Mouse (Mus musculus): ENCODE results near the gene Gas2l3. TPM values are rescaled to one million over a fixed set of nuclear protein-coding genes. Genes with fewer than 3 reads are reported as not detected.

Gene Gas2l3
- total and polyA plus RNA-seq, 2 experiments from 2014 or later = 8.0 to 19.7 TPM

DNA sequence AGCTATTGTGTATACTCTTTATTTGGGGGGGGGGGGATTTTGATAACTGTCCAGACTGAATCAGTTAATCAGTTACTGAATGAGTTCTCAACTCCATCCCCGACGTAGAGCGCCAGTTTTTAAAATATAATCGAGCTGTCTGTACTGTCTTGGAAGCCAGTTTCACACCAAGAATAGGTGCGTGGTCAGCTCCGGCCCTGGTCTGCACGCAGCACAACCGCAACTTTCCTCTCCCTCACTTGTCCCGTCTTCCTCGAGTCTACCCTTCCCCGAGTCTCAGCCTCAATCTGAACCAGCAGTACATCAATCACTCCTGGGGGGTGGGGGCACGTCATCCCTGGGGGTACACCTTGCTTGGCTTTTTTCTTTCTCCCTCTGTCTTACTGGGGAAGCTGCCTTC, 8.4 kb downstream of the Gas2l3 start:
- TF ChIP-seq CTCF (IDR thresholded peaks at IDR 0.05; ENCODE audit: low read depth) (no peak), EP300 (IDR thresholded peaks at IDR 0.05; ENCODE audit: low read depth) (no peak)
- Histone ChIP-seq H3K9ac (replicated peaks; ENCODE audit: low read depth, low read length) (no peak overlapping the region), H3K4me1 (ENCODE audit: control insufficient read depth, insufficient read depth) (peaks cover 9% of the 10 kb centered on the region; the same call in 1 of the 2 replicates), H3K4me2 (ENCODE audit: low read depth, low read length) (no peak overlapping the region), H3K27ac (ENCODE audit: low read depth) (no peak overlapping the region), H3K4me3 (ENCODE audit: low read depth, low read length) (no peak overlapping the region), H3K27me3 (ENCODE audit: control insufficient read depth, insufficient read depth, low read length) (no peaks in the 10 kb centered on the region), H3K9me3 (replicated peaks; ENCODE audit: control insufficient read depth, low read length) (no peaks in the 10 kb centered on the region), H3K36me3 (replicated peaks; ENCODE audit: control insufficient read depth, insufficient read depth, low read length) (peaks cover 21% of the 10 kb centered on the region)
- DNase-seq (ENCODE audit: low spot score) (no peak), ATAC-seq (ENCODE audit: insufficient read depth, low read depth) (no peak)
- 90% methylated on average over 12 of the region's 12 CpGs for WGBS

DNA sequence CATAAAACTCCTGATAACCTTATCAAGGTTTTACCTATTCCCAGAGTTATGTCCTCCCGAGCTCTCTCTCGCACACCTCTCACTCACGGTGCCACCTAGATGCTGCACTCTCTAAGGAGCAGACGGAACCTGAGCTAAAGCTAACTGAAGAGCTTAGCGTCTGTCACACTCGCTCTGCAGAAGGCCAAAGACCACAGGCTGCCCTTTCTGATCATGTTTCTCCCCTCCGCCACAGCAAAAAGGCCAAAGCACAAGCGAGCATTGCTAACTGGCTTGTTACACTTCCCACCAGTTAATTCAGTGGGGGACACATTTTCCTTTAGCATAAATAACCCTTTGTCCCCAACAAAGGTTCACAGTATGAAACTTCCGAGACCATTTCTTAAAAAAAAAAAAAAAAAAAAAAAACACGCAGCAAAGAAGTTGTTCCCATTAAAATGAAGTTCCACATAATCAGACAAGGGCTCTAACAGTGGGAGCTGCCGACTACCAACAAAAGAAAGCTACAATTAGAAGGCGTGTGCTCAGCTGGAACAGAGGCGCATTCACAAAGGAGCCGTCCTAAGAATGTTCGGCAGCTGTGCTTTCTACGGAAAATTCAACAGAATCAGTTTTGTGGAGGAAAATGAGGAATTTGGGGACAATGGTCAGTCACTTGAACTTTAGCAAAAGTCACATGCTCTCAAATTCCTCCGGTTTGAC, 9.1 kb downstream of the Gas2l3 start:
- H3K4me1 ChIP-seq (ENCODE audit: control insufficient read depth, insufficient read depth) = peaks cover 6% of the 10 kb centered on the region; the same call in 1 of the 2 replicates
- peaks cover 25% of the 10 kb centered on the region for H3K36me3 ChIP-seq (replicated peaks; ENCODE audit: control insufficient read depth, insufficient read depth, low read length)
- no peak for TF ChIP-seq CTCF (IDR thresholded peaks at IDR 0.05; ENCODE audit: low read depth)
- TF ChIP-seq EP300 (IDR thresholded peaks at IDR 0.05; ENCODE audit: low read depth) = no peak
- DNase-seq (ENCODE audit: low spot score) (no peak), ATAC-seq (ENCODE audit: insufficient read depth, low read depth) (no peak)
- 77% methylated on average over 17 of the region's 17 CpGs for WGBS
- no peak overlapping the region for H3K4me2 ChIP-seq (ENCODE audit: low read depth, low read length)
- H3K27ac ChIP-seq (ENCODE audit: low read depth) = no peak overlapping the region
- H3K9me3 ChIP-seq (replicated peaks; ENCODE audit: control insufficient read depth, low read length) = no peaks in the 10 kb centered on the region
- H3K9ac ChIP-seq (replicated peaks; ENCODE audit: low read depth, low read length) = no peak overlapping the region
- no peaks in the 10 kb centered on the region for H3K27me3 ChIP-seq (ENCODE audit: control insufficient read depth, insufficient read depth, low read length)
- no peak overlapping the region for H3K4me3 ChIP-seq (ENCODE audit: low read depth, low read length)

DNA sequence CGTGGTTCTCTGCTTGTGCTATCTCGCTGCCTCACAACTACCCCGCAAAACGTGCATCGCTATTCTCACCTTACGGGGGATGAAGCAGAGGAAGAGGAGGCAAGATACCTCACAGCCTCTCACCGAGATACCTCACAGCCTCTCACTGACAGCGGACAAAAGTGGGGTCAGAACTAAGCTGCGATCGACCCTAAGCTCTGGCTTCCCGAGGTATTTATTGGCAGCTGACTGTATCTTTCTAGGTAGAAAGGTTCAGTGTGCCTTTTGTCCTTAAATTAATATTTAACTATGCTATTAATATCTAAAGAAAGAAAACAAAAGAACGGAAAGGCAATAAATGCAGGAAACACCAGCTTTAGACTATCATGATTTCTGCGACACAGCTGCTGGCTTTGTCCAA, 11.0 kb downstream of the Gas2l3 start:
- WGBS = 88% methylated on average over 13 of the region's 13 CpGs
- Histone ChIP-seq H3K27me3 (ENCODE audit: control insufficient read depth, insufficient read depth, low read length) (no peaks in the 10 kb centered on the region), H3K4me1 (ENCODE audit: control insufficient read depth, insufficient read depth) (no peaks in the 10 kb centered on the region; the same call in 1 of the 2 replicates), H3K4me2 (ENCODE audit: low read depth, low read length) (no peak overlapping the region), H3K9me3 (replicated peaks; ENCODE audit: control insufficient read depth, low read length) (no peaks in the 10 kb centered on the region), H3K9ac (replicated peaks; ENCODE audit: low read depth, low read length) (no peak overlapping the region), H3K4me3 (ENCODE audit: low read depth, low read length) (no peak overlapping the region), H3K27ac (ENCODE audit: low read depth) (no peak overlapping the region), H3K36me3 (replicated peaks; ENCODE audit: control insufficient read depth, insufficient read depth, low read length) (peaks cover 38% of the 10 kb centered on the region)
- ATAC-seq (ENCODE audit: insufficient read depth, low read depth) (no peak), DNase-seq (ENCODE audit: low spot score) (no peak)
- TF ChIP-seq CTCF (IDR thresholded peaks at IDR 0.05; ENCODE audit: low read depth) (no peak), EP300 (IDR thresholded peaks at IDR 0.05; ENCODE audit: low read depth) (no peak)

DNA sequence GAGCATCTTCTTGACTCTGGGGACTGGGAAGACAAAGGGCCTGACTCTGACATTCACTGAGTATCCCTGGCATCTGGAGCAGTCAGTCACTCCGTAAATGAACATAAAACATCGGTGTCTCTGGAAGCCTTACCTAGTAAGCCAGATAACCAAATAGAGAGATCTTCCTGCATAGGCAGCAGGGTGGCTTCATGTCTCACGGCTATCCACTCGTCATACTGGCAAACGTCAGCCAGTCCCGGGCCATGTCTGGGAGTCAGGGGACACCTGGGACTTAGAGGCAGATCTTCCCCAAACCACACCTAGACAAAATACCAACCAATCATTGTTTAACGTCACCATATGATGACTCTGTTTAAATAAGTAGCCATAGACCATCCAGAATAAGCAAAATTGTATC, 13.0 kb downstream of the Gas2l3 start:
- Histone ChIP-seq H3K4me3 (ENCODE audit: low read depth, low read length) (no peak overlapping the region), H3K36me3 (replicated peaks; ENCODE audit: control insufficient read depth, insufficient read depth, low read length) (peaks cover 52% of the 10 kb centered on the region), H3K9ac (replicated peaks; ENCODE audit: low read depth, low read length) (no peak overlapping the region), H3K9me3 (replicated peaks; ENCODE audit: control insufficient read depth, low read length) (no peaks in the 10 kb centered on the region), H3K27ac (ENCODE audit: low read depth) (no peak overlapping the region), H3K4me1 (ENCODE audit: control insufficient read depth, insufficient read depth) (no peaks in the 10 kb centered on the region; the same call in 1 of the 2 replicates), H3K4me2 (ENCODE audit: low read depth, low read length) (no peak overlapping the region), H3K27me3 (ENCODE audit: control insufficient read depth, insufficient read depth, low read length) (no peaks in the 10 kb centered on the region)
- DNase-seq (ENCODE audit: low spot score) (no peak), ATAC-seq (ENCODE audit: insufficient read depth, low read depth) (no peak)
- 90% methylated on average over 7 of the region's 7 CpGs for WGBS
- no peak for TF ChIP-seq EP300 (IDR thresholded peaks at IDR 0.05; ENCODE audit: low read depth)
- no peak for TF ChIP-seq CTCF (IDR thresholded peaks at IDR 0.05; ENCODE audit: low read depth)

DNA sequence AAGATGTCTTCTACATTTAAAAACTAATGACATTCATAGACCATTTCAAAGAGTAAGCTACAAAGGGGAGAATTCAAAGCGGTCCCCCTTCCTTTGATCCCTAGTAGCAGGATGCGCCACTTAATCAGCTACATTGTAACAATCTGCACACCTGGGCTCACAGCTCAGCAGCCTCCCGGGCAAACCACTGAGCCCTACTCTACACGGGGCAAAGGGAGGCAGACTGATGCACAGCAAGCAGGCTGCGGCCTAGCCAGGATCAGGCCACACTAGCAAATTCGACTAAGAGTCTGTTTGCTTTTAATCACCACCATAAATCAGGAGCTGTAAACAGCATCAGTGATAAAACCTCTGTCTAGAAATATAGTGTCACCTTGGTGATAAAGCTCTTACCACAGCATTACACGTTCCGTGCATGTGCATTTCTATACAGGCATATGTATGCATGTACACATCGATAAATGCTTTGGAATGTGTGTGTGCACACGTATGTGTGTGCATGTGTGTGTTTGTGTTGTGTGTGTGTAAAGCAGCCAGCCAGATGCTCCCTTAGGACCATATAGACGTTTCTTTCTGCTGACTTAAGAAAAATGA, 18.9 kb downstream of the Gas2l3 start:
- WGBS = 85% methylated on average over 11 of the region's 11 CpGs
- Histone ChIP-seq H3K4me2 (ENCODE audit: low read depth, low read length) (no peak overlapping the region), H3K27ac (ENCODE audit: low read depth) (no peak overlapping the region), H3K4me3 (ENCODE audit: low read depth, low read length) (no peak overlapping the region), H3K27me3 (ENCODE audit: control insufficient read depth, insufficient read depth, low read length) (no peaks in the 10 kb centered on the region), H3K9ac (replicated peaks; ENCODE audit: low read depth, low read length) (no peak overlapping the region), H3K36me3 (replicated peaks; ENCODE audit: control insufficient read depth, insufficient read depth, low read length) (peaks cover 56% of the 10 kb centered on the region), H3K9me3 (replicated peaks; ENCODE audit: control insufficient read depth, low read length) (no peaks in the 10 kb centered on the region), H3K4me1 (ENCODE audit: control insufficient read depth, insufficient read depth) (no peaks in the 10 kb centered on the region; the same call in 1 of the 2 replicates)
- no peak for DNase-seq (ENCODE audit: low spot score)
- no peak for ATAC-seq (ENCODE audit: insufficient read depth, low read depth)
- no peak for TF ChIP-seq EP300 (IDR thresholded peaks at IDR 0.05; ENCODE audit: low read depth)
- TF ChIP-seq CTCF (IDR thresholded peaks at IDR 0.05; ENCODE audit: low read depth) = no peak
